Mouse (Mus musculus): ENCODE data around the gene Olfr667. TPM values are rescaled to one million over a fixed set of nuclear protein-coding genes. Genes with fewer than 3 reads are reported as not detected.
"Not testable (repeated sequence)": the region's sequence is repeated elsewhere in the genome, so short reads cannot be mapped to it uniquely, and the experiment has no call there.

Gene Olfr667
- total RNA-seq (2014; rRNA removed) (not detected in 2 replicates), polyA plus RNA-seq (2012; rRNA removed) (not detected in 2 replicates)

DNA sequence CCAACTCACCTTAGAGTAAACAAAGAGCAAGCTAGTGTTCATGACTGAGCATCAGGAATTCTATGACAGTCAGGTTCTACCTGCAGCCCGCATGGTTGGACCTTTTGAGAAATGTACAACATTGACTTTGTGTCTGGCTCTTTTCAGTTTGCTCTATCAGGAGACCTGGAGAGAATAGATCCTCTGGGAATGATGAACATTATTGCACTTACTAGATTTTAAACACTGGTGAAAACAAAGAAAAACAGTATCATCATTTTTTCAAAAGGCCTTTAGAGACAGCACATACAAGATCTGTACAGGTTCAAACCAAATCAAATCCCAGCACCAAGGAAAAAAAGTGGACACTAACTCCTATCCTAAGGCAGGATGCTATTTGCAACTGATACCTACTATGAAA, at the start of gene Olfr667:
Gene Olfr667, minus strand, starts transcription at position 101 of the 400 bp plus-strand sequence.
- H3K4me3 ChIP-seq (ENCODE audit: insufficient read depth, low read depth, low read length): no peak within 1 kb of the TSS

DNA sequence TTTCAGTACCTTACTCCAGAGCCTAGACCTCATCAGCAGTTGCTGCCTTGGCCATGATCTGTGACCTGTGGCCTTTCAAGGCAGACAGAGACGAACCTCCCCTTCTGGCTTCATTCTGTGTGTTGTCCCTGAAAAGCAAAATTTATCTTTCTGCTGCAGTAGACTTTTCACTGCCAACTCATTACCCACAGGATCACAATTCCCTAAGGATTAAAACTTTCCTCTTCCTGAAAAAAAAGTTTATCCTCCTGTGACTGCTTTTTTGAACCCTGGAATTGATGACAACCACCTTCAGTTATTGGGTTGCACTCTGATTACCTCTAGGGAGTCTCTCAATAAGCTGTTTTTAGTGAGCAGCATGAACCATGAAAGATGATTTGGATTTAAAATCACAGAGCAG, 41.2 kb upstream of the Olfr667 start, which contains the start of gene Olfr670:
Gene Olfr670, minus strand, starts transcription at position 101 of the 400 bp plus-strand sequence.
- no peaks in the 10 kb centered on the region for H3K27me3 ChIP-seq (ENCODE audit: control insufficient read depth, insufficient read depth, low read length)
- no peaks in the 10 kb centered on the region for H3K36me3 ChIP-seq (ENCODE audit: control insufficient read depth, insufficient read depth, low read length)
- no peak within 1 kb of the TSS for H3K27ac ChIP-seq (replicated peaks; ENCODE audit: insufficient read depth, low read depth, low read length)
- H3K4me1 ChIP-seq (ENCODE audit: control insufficient read depth, insufficient read depth, low read length): no peaks in the 10 kb centered on the region
- no peaks in the 10 kb centered on the region for H3K79me2 ChIP-seq (ENCODE audit: control insufficient read depth, insufficient read depth, low read length)
- TF ChIP-seq CTCF (IDR thresholded peaks at IDR 0.05; ENCODE audit: low read depth, low read length) (no peak), POLR2A (IDR thresholded peaks at IDR 0.05; ENCODE audit: extremely low read depth, insufficient read depth, low read length) (no peak)
- 26% methylated on average over 1 of the region's 1 CpGs for WGBS
- no peak for DNase-seq (ENCODE audit: extremely low read depth, low read depth, low spot score)
- no peak within 1 kb of the TSS for H3K4me3 ChIP-seq (ENCODE audit: insufficient read depth, low read depth, low read length)
- H3K9ac ChIP-seq (ENCODE audit: low read depth, low read length): no peak within 1 kb of the TSS

More for the DNA sequence above, at the start of gene Olfr667:
- whole genome bisulfite sequencing: 80% methylated on average over 1 of the region's 1 CpGs
- Histone ChIP-seq H3K27me3 (ENCODE audit: control insufficient read depth, insufficient read depth, low read length) (no peaks in the 10 kb centered on the region), H3K36me3 (ENCODE audit: control insufficient read depth, insufficient read depth, low read length) (no peaks in the 10 kb centered on the region), H3K9ac (ENCODE audit: low read depth, low read length) (no peak within 1 kb of the TSS), H3K27ac (replicated peaks; ENCODE audit: insufficient read depth, low read depth, low read length) (no peak within 1 kb of the TSS), H3K4me1 (ENCODE audit: control insufficient read depth, insufficient read depth, low read length) (no peaks in the 10 kb centered on the region), H3K79me2 (ENCODE audit: control insufficient read depth, insufficient read depth, low read length) (no peaks in the 10 kb centered on the region)
- no peak for DNase-seq (ENCODE audit: extremely low read depth, low read depth, low spot score)
- TF ChIP-seq CTCF (IDR thresholded peaks at IDR 0.05; ENCODE audit: low read depth, low read length): no peak
- TF ChIP-seq POLR2A (IDR thresholded peaks at IDR 0.05; ENCODE audit: extremely low read depth, insufficient read depth, low read length): no peak

GRCm38 (mm10) chr7:104950234-104950633, 29.0 kb upstream of the Olfr667 start:
- H3K36me3 ChIP-seq (ENCODE audit: control insufficient read depth, insufficient read depth, low read length); H3K4me1 ChIP-seq (ENCODE audit: control insufficient read depth, insufficient read depth, low read length); H3K27ac ChIP-seq (replicated peaks; ENCODE audit: insufficient read depth, low read depth, low read length); DNase-seq (ENCODE audit: extremely low read depth, low read depth, low spot score); H3K4me3 ChIP-seq (ENCODE audit: insufficient read depth, low read depth, low read length); H3K79me2 ChIP-seq (ENCODE audit: control insufficient read depth, insufficient read depth, low read length); H3K9ac ChIP-seq (ENCODE audit: low read depth, low read length); H3K27me3 ChIP-seq (ENCODE audit: control insufficient read depth, insufficient read depth, low read length): not testable (repeated sequence)
- 91% methylated on average over 16 of the region's 16 CpGs for WGBS

GRCm38 (mm10) chr7:104933940-104934339, 12.7 kb upstream of the Olfr667 start, which contains the start of gene Olfr669:
Olfr669 (plus strand) TSS chr7:104934240.
- Histone ChIP-seq H3K36me3 (ENCODE audit: control insufficient read depth, insufficient read depth, low read length) (no peaks in the 10 kb centered on the region), H3K79me2 (ENCODE audit: control insufficient read depth, insufficient read depth, low read length) (no peaks in the 10 kb centered on the region), H3K27me3 (ENCODE audit: control insufficient read depth, insufficient read depth, low read length) (no peaks in the 10 kb centered on the region), H3K4me3 (ENCODE audit: insufficient read depth, low read depth, low read length) (no peak within 1 kb of the TSS), H3K27ac (replicated peaks; ENCODE audit: insufficient read depth, low read depth, low read length) (no peak within 1 kb of the TSS), H3K9ac (ENCODE audit: low read depth, low read length) (no peak within 1 kb of the TSS), H3K4me1 (ENCODE audit: control insufficient read depth, insufficient read depth, low read length) (no peaks in the 10 kb centered on the region)
- no peak for DNase-seq (ENCODE audit: extremely low read depth, low read depth, low spot score)
- WGBS: 77% methylated on average over 1 of the region's 1 CpGs
- TF ChIP-seq CTCF (IDR thresholded peaks at IDR 0.05; ENCODE audit: low read depth, low read length) (no peak), POLR2A (IDR thresholded peaks at IDR 0.05; ENCODE audit: extremely low read depth, insufficient read depth, low read length) (no peak)

GRCm38 (mm10) chr7:104927957-104928356, 6.7 kb upstream of the Olfr667 start, which contains the start of gene Olfr668:
Olfr668 (minus strand) TSS chr7:104928057.
- no peak within 1 kb of the TSS for H3K27ac ChIP-seq (replicated peaks; ENCODE audit: insufficient read depth, low read depth, low read length)
- DNase-seq (ENCODE audit: extremely low read depth, low read depth, low spot score): no peak
- H3K4me1 ChIP-seq (ENCODE audit: control insufficient read depth, insufficient read depth, low read length): no peaks in the 10 kb centered on the region
- no peaks in the 10 kb centered on the region for H3K36me3 ChIP-seq (ENCODE audit: control insufficient read depth, insufficient read depth, low read length)
- H3K9ac ChIP-seq (ENCODE audit: low read depth, low read length): no peak within 1 kb of the TSS
- no peak for TF ChIP-seq CTCF (IDR thresholded peaks at IDR 0.05; ENCODE audit: low read depth, low read length)
- no peak for TF ChIP-seq POLR2A (IDR thresholded peaks at IDR 0.05; ENCODE audit: extremely low read depth, insufficient read depth, low read length)
- no peaks in the 10 kb centered on the region for H3K79me2 ChIP-seq (ENCODE audit: control insufficient read depth, insufficient read depth, low read length)
- WGBS: 67% methylated on average over 1 of the region's 1 CpGs
- H3K27me3 ChIP-seq (ENCODE audit: control insufficient read depth, insufficient read depth, low read length): no peaks in the 10 kb centered on the region
- H3K4me3 ChIP-seq (ENCODE audit: insufficient read depth, low read depth, low read length): no peak within 1 kb of the TSS

- Histone ChIP-seq H3K79me2 (ENCODE audit: control insufficient read depth, insufficient read depth, low read length) (no peaks in the 10 kb centered on the region), H3K9ac (ENCODE audit: low read depth, low read length) (no peak within 1 kb of the TSS), H3K4me1 (ENCODE audit: control insufficient read depth, insufficient read depth, low read length) (no peaks in the 10 kb centered on the region), H3K36me3 (ENCODE audit: control insufficient read depth, insufficient read depth, low read length) (no peaks in the 10 kb centered on the region), H3K4me3 (ENCODE audit: insufficient read depth, low read depth, low read length) (no peak within 1 kb of the TSS), H3K27me3 (ENCODE audit: control insufficient read depth, insufficient read depth, low read length) (no peaks in the 10 kb centered on the region), H3K27ac (replicated peaks; ENCODE audit: insufficient read depth, low read depth, low read length) (no peak within 1 kb of the TSS)
- no peak for DNase-seq (ENCODE audit: extremely low read depth, low read depth, low spot score)
- TF ChIP-seq CTCF (IDR thresholded peaks at IDR 0.05; ENCODE audit: low read depth, low read length): no peak
- no peak for TF ChIP-seq POLR2A (IDR thresholded peaks at IDR 0.05; ENCODE audit: extremely low read depth, insufficient read depth, low read length)
- WGBS: 80% methylated on average over 2 of the region's 2 CpGs
These were observed 25.4 kb downstream of the Olfr667 start, which contains the start of gene Olfr666 for GRCm38 (mm10) chr7:104895852-104896251. Olfr666 (minus strand) TSS chr7:104895952.
